Mouse (Mus musculus): Measurements from ENCODE around the gene Katnb1.

The Katnb1 gene

DNA sequence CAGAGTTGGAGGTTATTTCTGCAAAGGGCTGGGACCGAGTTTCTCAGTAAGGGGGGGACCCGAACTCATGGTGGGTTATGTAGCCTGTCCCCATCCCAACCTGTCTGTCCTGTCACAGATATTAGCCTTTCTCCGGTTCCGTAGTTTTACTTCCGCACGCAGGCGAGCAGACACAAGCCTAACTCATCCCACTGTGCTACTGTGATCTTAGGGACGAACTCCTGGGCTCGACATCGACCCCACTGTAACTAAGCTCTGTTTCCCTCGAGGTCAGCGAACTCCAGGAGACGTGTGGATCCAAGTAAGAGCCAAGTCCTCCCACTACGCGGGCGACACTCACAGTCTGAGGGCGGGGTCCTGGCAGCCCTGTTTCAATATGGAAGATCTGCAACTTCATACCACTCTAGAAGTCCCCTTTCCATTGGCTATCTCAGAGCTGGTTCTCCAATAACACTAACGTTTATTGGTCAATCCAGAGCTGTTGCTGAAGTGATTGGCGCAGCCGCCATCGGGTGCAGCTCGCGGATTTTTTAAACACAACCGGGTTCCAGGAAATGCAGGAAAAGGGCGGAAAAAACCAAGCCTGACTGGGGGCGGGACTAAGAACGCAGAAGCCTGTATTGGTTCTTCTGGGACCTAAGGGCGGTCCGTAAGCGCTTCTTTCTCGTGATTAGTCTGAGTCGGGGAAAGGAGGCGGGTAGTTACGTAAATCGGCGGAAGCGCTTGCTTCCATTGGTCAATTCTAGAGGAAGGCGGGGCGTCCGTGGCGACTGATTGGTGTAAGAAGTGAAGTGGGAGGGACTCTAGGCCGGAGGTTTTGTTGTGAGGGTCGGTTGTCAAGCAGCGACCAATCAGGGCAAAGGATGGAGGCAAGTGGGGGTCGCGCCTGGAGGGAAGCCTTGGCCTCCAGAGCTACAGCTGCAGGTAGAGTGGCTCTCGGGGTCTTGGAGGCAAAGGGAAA lies at the start of gene Katnb1:
Katnb1 (plus strand) TSS at position 806 of the 961 bp plus-strand sequence.
- DNase-seq: peak; percentile 98

DNA sequence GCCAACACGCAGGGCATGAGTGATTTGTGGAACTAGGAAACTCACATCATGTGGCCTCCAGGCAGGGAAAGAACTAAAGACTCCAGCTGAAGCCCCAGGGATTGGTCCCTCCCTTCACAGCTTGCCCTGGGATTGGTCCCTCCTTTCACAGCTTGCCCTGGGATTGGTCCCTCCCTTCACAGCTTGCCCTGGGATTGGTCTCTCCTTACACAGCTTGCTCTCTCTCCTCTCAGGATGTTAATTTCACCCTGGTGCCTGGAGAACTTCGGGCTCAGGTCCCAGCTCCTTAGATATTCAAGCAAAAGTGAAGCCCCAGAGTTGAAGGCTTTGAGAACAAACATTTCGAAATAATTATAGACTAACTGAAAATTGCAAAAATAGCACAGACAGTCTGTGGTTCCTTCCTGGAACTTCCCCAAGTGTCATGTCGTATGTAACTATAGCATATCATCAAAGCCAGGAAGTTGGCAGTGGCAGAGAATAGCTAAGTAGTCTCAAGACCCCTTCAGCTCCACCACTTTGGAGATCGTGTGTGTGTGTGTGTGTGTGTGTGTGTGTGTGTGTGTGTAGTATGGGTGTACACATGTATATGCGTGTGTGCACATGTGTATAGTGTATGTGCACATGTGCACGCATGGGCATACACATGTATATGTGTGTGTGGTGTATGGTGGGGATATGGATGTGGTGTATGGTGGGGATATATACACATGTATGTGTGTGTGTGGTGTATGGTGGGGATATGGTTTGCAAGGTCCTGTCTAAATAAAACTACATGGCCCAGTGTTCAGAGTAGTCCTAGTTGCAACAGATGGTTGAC lies 43.7 kb upstream of the Katnb1 start:
- peak; percentile 17 for DNase-seq

DNA sequence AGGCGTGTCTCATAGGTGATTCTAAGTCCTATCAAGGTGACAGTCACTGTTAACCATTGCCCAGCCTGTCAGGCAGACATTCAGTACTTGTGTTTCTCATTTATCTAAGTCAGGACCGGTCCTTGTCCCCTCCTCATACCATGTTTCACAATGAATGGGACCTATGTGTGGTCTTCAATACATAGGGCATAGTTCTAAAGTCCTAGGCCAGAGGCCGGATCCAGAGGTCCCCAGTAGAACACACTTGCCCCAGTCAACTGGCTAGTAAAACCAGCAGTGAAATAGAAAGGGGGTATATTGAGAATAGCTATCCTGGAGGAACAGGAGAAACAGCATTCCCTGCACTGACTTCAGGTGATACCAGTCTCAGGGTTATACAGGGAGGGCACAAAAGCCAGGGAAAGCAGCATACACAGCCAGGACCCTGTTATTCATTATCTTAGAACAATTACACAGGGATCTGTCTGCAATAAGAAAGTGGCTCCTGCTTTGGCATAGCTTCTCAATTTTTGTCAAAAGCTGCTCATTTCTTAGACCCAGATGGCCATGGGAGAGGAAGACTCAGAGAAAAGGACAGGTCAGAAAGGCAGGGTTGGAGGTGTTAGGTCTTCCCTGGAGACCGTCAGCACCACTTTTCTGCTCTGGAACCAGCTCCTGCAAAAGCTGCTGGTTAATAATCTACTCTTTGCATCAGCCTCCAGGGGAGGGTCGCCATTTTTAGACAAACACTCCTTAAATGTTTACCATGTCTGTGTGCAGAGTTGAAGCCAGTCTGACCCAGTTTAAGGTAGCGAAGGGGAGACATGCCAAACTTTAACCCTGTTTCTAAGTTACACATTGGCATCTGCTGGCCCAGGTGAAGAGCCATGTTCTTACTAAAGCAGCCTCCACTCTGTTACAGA lies 38.9 kb upstream of the Katnb1 start:
- no peak for DNase-seq

DNA sequence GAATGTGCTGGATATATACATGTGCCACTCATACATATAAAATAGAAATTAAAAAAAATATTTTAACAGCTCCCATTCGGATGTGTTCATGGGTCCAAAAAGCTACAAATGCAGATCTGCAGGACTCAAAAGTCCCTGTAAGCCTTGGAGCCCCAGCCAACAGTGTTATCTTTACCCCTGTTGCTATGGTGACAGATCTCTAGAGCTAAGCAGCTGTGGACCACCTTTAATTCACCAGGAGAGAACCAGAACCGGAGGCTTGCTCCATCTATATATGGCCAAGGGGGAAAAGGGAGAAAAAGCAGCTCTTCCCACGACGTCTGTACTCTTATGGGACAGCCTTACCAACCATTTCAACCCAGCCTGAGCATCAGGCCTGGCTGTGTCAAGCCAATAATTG lies 36.2 kb upstream of the Katnb1 start:
- DNase-seq: no peak

DNA sequence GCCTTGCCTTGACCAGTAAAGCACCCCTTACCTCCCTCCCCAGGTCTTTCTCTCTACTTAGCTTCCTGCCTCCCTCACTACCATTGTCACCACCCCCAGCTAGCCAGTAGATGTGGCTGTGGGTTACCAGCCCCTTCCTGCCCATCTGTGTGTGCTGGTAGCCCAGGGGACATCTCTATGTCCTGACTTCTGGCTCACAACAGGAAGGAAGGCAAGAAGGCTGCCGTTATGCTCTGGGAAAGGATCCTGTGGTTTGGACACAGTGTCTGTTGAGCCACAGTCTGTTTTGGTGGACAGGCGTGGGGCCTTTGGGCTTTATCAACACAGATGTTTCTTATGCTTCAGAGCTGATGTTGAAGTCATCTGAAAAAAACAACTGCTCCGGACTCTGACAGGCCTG lies 34.0 kb upstream of the Katnb1 start:
- DNase-seq: no peak

DNA sequence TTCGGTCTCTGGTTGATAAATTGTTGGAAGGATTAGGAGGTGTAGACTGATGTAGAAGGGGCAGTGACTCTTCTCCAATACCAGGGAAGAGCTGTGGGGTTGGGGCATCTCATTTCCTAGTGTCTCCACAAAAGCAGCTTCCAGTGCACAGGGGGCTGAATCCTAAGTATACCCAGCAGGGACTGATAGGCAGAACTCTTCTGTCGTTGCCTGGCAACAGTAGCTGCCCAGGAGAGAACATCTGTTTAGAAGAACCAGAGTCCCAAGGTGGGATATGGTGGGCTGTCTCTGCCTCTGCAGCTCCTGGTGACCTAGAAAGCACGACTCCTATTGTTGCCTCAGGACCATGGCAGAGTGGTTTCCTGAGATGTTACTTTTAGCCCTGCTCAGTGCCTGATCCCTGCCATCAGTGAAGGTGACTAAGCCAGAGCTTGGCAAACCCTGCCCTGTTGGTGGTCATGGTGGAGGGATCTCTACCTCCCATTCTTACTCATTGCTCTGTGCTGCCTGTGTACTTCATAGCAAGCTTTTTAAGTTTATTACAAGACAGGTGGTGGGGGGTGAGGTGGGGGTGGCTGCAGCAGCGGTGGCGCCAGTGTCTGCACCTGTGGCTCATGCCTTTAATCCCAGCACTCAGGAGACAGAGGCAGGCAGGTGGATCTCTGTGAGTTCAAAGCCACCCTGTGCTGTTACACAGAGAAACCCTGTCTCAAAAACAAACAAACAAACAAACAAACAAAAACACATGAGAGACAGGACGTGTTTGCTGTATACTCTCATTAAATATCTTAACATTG lies 32.9 kb upstream of the Katnb1 start:
- DNase-seq: no peak

DNA sequence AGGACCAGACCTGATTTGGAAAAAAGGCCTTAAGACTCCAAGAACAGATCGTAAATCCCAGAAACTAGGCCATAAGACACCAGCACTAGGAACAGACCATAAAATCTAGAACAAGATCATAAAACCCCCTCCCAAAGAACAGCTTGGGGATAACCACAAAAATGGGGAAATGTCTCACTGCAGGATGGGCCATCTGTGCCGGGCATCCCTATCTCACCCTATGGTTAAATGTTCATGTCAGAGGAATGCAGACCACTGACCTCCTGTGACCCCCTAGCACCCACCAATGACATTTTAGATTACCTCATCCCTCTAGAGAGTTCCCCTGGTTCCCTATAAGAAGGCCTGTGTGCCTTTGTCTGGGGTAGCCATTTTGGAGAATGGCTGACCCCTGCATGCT lies 31.4 kb upstream of the Katnb1 start:
- no peak for DNase-seq

DNA sequence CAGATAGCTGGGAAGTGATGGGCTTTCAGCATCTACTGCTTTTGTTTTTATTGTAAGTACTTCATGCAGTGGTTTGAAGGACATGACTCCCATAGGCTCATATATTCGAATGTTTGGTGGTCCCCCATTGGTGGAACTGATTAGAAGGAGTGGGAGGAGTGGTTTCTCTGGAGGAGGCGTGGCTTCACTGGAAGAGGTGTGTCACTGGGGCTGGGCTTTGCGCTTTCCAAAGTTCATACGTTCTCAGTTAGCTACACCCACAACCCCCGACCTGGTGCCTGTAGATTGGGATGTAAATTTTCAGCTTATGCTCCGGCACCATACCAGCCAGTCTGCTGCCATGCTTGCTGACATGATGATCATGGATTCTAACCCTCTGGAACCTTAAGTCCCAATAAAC lies 26.5 kb upstream of the Katnb1 start:
- DNase-seq: no peak

DNA sequence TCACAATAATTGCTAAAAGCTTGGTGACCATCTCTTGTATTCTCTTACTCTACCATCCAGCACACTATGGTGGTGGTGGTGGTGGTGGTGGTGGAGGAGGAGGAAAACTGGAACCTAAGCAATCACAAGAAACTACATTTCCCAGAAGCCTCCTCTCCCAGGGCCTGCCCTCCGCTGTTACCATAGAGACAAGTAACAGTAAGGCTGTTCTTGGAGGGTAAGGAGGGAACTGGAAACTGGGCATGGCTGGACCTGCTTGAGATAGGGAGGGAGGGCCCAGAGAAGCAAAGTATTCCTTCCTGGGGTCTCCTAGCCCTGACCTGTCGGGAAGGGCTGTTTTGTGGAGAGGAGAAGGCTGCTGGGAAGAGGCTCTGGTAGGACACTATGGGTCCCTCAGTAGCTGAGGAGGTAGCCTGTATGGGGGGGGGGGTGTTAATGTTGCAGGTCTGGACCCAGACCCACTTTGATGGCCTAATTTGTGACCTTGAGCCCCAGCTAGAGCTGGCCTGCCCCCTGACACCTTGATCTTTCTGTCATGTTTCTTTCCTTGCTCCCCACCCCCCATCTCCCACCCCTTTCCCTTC lies 26.0 kb upstream of the Katnb1 start, which contains the start of gene Drc7:
Drc7 (plus strand) TSS at position 177 of the 584 bp plus-strand sequence.
- no peak for DNase-seq

DNA sequence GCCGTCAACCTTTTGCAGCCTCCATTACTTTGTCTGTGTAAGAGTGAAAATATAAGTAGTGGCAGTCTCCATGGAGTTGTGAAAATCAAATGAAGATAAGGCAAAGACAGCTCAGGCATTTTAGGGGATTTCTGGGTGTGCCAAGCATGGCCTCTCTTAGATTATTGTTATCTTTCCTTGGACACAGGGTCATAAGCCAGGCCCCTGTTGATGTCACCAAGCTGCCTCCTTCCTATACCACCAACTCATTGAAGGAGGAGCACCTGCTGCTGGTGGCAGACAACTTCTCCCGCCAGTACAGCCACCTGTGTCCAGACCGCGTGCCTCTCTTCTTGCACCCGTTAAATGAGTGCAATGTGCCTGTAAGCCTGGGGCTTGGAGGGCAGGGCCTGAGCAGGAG lies 24.6 kb upstream of the Katnb1 start:
- no peak for DNase-seq

DNA sequence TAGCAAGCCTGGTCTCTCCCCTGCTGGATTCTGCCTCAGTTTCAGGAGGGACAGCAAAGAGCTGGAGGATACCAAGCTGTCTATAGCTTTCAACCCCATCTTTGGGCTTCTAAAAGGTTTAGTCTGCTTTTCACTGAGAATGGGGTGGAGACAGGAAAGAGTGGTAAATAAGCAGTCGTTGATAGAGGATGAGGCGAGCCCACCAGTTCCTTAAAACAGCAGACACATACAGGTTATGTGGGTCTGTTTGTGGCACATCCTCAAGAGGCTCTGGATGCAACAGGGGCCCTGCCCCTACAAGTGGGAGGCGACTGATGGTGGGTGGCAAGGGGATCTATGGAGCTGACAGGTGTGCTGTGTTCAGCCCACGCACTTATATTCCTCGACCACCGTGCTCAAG lies 22.3 kb upstream of the Katnb1 start:
- no peak for DNase-seq

DNA sequence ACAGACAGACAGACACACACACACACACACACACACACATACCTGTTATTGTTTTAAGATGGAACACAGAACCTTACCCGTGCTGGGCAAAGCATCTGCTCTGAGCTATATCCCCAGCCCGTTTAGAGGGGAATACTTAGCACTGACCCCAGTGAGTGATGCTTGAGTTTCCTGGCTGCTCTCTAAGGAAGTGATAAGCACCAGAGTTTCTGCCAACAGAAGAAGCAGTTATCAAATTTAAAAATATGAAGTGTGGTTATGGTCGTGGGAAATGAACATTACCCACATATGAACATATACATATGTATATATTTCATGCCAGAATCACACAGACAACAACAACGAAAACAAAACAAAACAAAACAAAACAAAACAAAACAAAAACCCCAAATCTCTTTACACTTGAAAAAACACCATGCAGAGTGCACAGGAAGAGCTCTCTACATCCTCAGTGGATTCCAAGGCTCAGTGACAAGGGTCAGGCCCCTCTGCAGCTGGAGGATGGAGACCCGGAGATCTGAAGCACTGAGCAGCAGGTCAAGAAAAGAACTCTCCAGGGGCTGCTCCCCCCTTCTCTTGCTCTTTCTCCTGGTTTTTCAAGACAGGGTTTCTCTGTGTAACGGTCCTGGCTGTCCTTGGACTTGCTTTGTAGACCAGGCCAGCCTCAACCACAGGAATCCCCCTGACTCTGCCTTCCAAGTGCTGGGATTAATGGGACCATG lies 21.0 kb upstream of the Katnb1 start:
- DNase-seq: no peak

DNA sequence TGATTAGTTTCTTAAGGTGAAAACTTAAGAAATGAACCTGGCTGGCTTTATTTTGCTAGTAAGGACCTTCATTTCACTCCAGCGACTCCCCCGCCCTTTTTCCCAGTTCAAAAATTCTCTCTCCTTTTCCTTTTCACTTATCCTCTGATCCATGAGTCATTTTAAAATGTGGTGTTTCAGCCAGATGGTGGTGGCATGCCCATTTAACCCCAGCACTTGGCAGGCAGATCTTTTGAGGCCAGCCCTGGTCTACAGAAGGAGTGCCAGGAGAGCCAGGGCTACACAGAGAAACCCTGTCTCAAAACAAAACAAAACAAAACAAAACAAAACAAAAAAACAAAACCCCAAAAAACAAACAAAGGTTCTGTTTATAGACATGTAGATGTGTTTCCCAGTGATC lies 16.5 kb upstream of the Katnb1 start:
- no peak for DNase-seq

DNA sequence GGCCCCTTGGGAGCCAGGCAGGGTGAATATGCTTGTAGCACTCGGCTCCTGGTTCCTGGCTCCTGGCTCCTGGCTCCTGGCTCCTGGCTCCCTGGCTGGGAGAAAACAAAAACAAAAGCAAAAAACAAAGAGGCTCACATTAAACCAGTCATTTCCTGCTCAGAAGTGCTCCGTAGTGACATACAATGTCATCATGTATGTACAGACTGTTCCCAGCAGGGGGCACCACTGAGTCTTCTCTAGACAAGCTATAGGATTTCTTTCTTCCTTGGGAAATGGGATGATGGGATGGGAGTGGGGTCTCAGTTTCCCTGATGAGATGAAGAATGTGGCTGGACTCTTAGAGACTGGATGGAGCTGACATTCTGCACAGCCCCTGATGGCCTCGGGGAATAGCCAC lies 13.4 kb upstream of the Katnb1 start:
- no peak for DNase-seq

DNA sequence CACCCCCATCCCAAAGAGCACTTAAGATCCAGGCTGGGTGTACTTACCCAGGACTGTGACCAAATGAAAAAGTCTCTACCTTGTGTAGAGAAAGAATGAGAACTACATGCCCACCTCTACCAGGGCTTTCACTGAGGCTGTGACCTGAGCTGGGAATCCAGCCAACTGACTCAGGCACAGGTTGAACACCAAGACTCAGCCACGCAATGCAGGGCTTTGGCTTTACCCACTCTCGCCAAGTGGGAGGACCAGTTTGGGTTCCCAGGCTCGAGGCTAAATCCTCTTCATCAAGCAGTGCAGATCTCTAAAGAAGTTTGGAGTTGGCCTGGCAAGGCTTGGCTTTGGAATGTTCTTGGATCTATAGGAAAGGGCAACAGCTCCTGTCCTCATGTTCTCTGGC lies 5.5 kb upstream of the Katnb1 start:
- no peak for DNase-seq

DNA sequence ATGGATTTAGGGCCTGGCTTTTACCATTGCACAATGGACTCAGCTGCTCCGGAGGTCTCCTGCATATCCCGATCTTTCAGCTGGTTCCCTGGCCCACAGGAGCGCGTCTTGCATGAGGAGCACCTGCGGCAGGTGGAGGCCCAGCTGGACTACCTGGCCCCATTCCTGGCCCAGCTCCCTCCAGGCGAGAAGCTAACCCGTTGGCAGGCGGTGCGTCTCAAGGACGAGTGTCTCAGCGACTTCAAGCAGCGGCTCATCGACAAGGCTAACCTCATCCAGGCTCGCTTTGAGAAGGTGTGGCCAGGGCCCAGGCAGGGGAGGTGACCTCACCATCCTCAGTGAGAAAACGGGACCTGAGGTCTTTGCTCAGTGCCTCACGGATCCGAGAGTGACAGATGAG lies 4.8 kb upstream of the Katnb1 start:
- DNase-seq: no peak

DNA sequence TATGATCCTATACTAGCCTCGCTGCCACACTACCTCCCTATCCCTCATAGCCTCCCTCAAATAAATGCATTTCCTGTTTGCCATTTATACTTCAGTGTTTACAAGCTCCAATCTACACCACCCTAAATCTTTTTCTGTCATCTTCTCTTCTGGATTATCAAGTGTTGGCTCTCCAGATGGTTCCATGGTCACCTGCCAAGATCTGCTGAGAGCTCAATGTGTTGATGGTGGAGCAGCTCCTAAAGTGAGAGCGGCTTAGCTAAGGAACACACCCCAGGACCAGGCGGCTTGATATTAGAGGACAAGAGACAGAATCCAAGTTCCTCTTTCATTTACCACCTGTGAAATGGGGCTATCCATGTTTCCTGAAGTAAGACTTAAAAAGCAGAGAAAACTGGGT lies 2.9 kb upstream of the Katnb1 start:
- no peak for DNase-seq

DNA sequence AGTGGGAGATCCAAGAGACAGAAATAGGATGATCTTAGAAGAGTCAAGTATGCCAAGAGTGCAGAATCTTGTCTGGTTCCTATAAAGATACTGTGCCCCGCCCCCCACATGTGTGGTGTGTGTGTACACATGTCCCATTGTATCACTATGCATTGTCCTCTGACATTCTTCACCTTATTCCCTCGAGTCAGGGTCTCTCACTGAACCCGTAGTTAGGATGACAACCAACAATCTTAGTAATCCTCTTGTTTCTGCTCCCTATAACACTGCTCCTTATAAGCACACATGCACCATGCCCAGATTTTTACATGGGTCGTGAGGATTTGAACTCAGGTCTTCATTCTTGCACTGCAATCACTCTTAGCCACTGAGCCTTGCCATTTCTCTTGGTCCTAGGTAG lies 1.7 kb upstream of the Katnb1 start:
- no peak for DNase-seq

DNA sequence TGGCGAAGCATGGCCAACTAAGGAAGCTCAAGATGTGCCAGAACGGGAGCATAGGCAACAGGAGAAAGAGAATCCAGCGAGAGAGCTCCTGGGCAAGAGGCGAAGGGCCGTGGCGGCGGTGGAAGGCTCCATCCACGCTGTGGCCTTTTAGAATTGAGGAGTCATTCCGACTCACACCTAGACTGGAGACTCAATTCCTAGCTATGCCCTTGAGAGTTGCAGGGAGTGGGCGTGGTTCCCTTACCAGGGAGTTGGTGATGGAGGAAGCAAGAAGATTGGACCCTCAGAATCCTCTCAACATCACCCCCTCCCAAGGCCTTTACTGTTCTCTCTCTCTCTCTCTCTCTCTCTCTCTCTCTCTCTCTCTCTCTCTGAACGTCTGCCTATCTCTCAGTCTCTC lies 664 bp downstream of the Katnb1 start:
- DNase-seq: no peak

DNA sequence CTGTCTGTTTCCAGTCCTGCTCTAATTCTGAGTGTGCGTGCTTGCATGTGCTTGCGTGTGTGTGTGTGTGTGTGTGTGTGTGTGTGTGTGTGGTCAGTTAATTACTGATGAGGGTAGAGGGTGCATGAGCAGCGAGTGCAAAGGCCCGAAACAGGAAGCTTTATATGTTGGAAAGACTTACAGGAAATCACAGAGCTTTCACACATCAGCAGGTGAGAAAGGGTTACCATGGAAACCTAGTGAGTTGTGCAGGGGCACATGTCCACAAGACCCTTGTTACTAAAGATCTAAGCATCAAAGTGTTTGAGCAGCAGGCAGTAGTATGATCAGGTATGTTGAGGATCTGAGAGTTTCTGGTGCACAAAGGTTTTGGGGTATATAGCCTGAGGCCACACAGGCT lies 3.3 kb downstream of the Katnb1 start:
- DNase-seq: no peak

All from right cerebral cortex, postnatal 25 days (tissue).